Mouse (Mus musculus) lung, adult 2 months (tissue): ENCODE measurements around the gene Zfyve19. TPM values are rescaled to one million over a fixed set of nuclear protein-coding genes. Genes with fewer than 3 reads are reported as not detected.
A peak's percentile ranks its signal among the peaks of the same experiment; 100 is the strongest.

Source experiments
- DNase-seq: peaks from one replicate; pipeline ENCODE4 v3.0.0; 2022
- H3K4me1 ChIP-seq: fragments of 200-500 bp; 2 replicates; pipeline ENCODE4 v1.6.1; 2011; ENCODE audit warnings: low read length; ENCODE audit not compliant: control insufficient read depth, insufficient read depth
- H3K4me3 ChIP-seq: fragments of 200-500 bp; replicated peaks from 2 replicates; pipeline ENCODE3; 2011; ENCODE audit warnings: low read depth, mild to moderate bottlenecking, control low read depth, low read length; ENCODE audit errors: extremely low read depth
- CTCF ChIP-seq: fragments of 200-500 bp; IDR thresholded peaks from 2 replicates; pipeline ENCODE4 v1.5.1; 2011; ENCODE audit warnings: mild to moderate bottlenecking, low read length, control low read depth; ENCODE audit not compliant: insufficient read depth
- POLR2A ChIP-seq: fragments of 200-500 bp; IDR thresholded peaks from 2 replicates; pipeline ENCODE4 v1.6.1; 2011; ENCODE audit warnings: low read depth, mild to moderate bottlenecking, control low read depth, low read length, borderline replicate concordance; ENCODE audit errors: extremely low read depth
- WGBS: fragments of 180-500 bp; shearing (Covaris S2); methylation state at CpG from one replicate; pipeline ENCODE4 v1.1.7; 2018; 5-methylcytosine and 5-hydroxymethylcytosine counted together
- polyA plus RNA-seq: library from polyadenylated mRNA; depleted of rRNA; stranded (reverse); fragments of >200 nt; gene quantifications from 2 replicates; pipeline ENCODE4 v1.2.3, GENCODE M21; 2012; rRNA removed

Zfyve19 gene
- polyA plus RNA-seq, 1 experiment, result 36.1 TPM

GRCm38 (mm10) chr2:119247904-119248303, 39.5 kb downstream of the Zfyve19 start:
- no peak overlapping the region for H3K4me3 ChIP-seq
- TF ChIP-seq POLR2A, result no peak
- no peak for TF ChIP-seq CTCF
- no peak for DNase-seq
- WGBS, result 80% methylated on average over 9 of the region's 9 CpGs
- H3K4me1 ChIP-seq, result peaks cover 3% of the 10 kb centered on the region; the same call in 1 of the 2 replicates

GRCm38 (mm10) chr2:119249592-119250061, 41.2 kb downstream of the Zfyve19 start:
- peaks cover 3% of the 10 kb centered on the region; the same call in 1 of the 2 replicates for H3K4me1 ChIP-seq
- no peak overlapping the region for H3K4me3 ChIP-seq
- peak; percentile 43 for DNase-seq
- TF ChIP-seq CTCF, result no peak
- TF ChIP-seq POLR2A, result no peak
- WGBS, result 37% methylated on average over 4 of the region's 4 CpGs

- H3K4me3 ChIP-seq, result no peak overlapping the region
- TF ChIP-seq CTCF (no peak), POLR2A (no peak)
- 51% methylated on average over 5 of the region's 5 CpGs for WGBS
- DNase-seq, result no peak
- peaks cover 3% of the 10 kb centered on the region; the same call in 1 of the 2 replicates for H3K4me1 ChIP-seq
Observed at GRCm38 (mm10) chr2:119250377-119250776, 42.0 kb downstream of the Zfyve19 start.

GRCm38 (mm10) chr2:119250826-119251478, 42.5 kb downstream of the Zfyve19 start:
- 11% methylated on average over 11 of the region's 11 CpGs for WGBS
- DNase-seq, result peak; percentile 83
- no peak overlapping the region for H3K4me3 ChIP-seq
- TF ChIP-seq POLR2A, result no peak
- TF ChIP-seq CTCF, result peak; percentile 93
- H3K4me1 ChIP-seq, result peaks cover 3% of the 10 kb centered on the region; the same call in 1 of the 2 replicates

GRCm38 (mm10) chr2:119254976-119255375, 46.6 kb downstream of the Zfyve19 start:
- Histone ChIP-seq H3K4me1 (peaks cover 3% of the 10 kb centered on the region; the same call in 1 of the 2 replicates), H3K4me3 (no peak overlapping the region)
- WGBS, result 23% methylated on average over 7 of the region's 7 CpGs
- no peak for DNase-seq
- TF ChIP-seq POLR2A (no peak), CTCF (no peak)

GRCm38 (mm10) chr2:119260518-119260917, 52.1 kb downstream of the Zfyve19 start:
- 83% methylated on average over 1 of the region's 1 CpGs for WGBS
- DNase-seq, result no peak
- H3K4me3 ChIP-seq, result no peak overlapping the region
- no peaks in the 10 kb centered on the region; the same call in none of the 2 replicates for H3K4me1 ChIP-seq
- TF ChIP-seq POLR2A (no peak), CTCF (no peak)

- WGBS, result 19% methylated on average over 2 of the region's 2 CpGs
- no peak for DNase-seq
- H3K4me1 ChIP-seq, result no peaks in the 10 kb centered on the region; the same call in none of the 2 replicates
- TF ChIP-seq CTCF (no peak), POLR2A (no peak)
- no peak overlapping the region for H3K4me3 ChIP-seq
Observed at GRCm38 (mm10) chr2:119261326-119261725, 52.9 kb downstream of the Zfyve19 start.

- DNase-seq, result peak; percentile 70
- Histone ChIP-seq H3K4me1 (no peaks in the 10 kb centered on the region; the same call in none of the 2 replicates), H3K4me3 (no peak overlapping the region)
- TF ChIP-seq CTCF (no peak), POLR2A (peak; percentile 18; the same call in 1 of the 2 replicates)
- 17% methylated on average over 8 of the region's 8 CpGs for WGBS
Observed at GRCm38 (mm10) chr2:119262978-119263377, 54.6 kb downstream of the Zfyve19 start.

- DNase-seq, result no peak
- Histone ChIP-seq H3K4me3 (no peak overlapping the region), H3K4me1 (no peaks in the 10 kb centered on the region; the same call in none of the 2 replicates)
- no peak for TF ChIP-seq CTCF
- no peak for TF ChIP-seq POLR2A
- WGBS, result 66% methylated on average over 5 of the region's 5 CpGs
Observed at GRCm38 (mm10) chr2:119263813-119264212, 55.4 kb downstream of the Zfyve19 start.

Other genes with a start within 250 kb of the Zfyve19 start
- gene Ccdc32, start 179.2 kb upstream of the Zfyve19 start, polyA plus RNA-seq, result 5.8 and 7.5 TPM in 2 replicates
- 3.2 and 3.5 TPM in 2 replicates for gene Rpusd2, start 173.8 kb upstream of the Zfyve19 start, polyA plus RNA-seq
- 0.03 and 0.12 TPM in 2 replicates for gene Knl1, start 161.5 kb upstream of the Zfyve19 start, polyA plus RNA-seq
- gene Rad51, start 95.8 kb upstream of the Zfyve19 start, polyA plus RNA-seq, result 0.76 and 1.4 TPM in 2 replicates
- 17.6 TPM in 2 replicates for gene Rmdn3, start 51.6 kb upstream of the Zfyve19 start, polyA plus RNA-seq
- 25.7 and 27.2 TPM in 2 replicates for gene Gchfr, start 40.8 kb upstream of the Zfyve19 start, polyA plus RNA-seq
- 0.06 and 0.76 TPM in 2 replicates for gene Gm14137, start 34.1 kb upstream of the Zfyve19 start, polyA plus RNA-seq
- gene Dnajc17, start 178 bp downstream of the Zfyve19 start, polyA plus RNA-seq, result 2.7 and 4.1 TPM in 2 replicates
- 1.1 and 1.9 TPM in 2 replicates for gene Ppp1r14d, start 21.3 kb downstream of the Zfyve19 start, polyA plus RNA-seq
- 47.7 and 51.0 TPM in 2 replicates for gene Spint1, start 28.7 kb downstream of the Zfyve19 start, polyA plus RNA-seq
- 1.6 and 3.0 TPM in 2 replicates for gene Rhov, start 62.7 kb downstream of the Zfyve19 start, polyA plus RNA-seq
- 24.1 and 25.9 TPM in 2 replicates for gene Vps18, start 80.1 kb downstream of the Zfyve19 start, polyA plus RNA-seq
- gene Dll4, start 117.2 kb downstream of the Zfyve19 start, polyA plus RNA-seq, result 114 TPM in 2 replicates
- 9.2 and 10.7 TPM in 2 replicates for gene Chac1, start 142.6 kb downstream of the Zfyve19 start, polyA plus RNA-seq